Mouse (Mus musculus): ENCODE data around the gene Tsc1. TPM values are rescaled to one million over a fixed set of nuclear protein-coding genes. Genes with fewer than 3 reads are reported as not detected.

Tsc1 gene
- total RNA-seq, 2 experiments from 2014 or later: 16.5 to 19.5 TPM

DNA sequence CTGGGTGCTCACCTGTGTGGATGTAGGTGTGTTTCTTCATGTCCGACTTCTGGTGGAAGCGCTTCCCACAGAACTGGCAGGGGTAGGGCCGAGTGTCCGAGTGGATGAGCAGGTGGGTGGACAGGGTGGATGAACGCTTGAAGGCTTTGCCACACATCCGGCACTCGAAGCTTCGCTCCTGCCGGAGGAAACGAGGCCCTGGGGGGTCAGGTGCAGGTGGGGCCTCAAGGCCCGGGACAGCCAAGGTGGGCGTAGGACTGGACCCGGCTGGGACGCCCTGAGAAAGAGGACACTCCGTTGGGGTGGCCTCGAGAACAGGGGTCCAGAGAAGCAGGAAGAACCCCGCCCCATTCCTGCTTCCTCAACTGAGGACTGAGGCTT, 29.6 kb upstream of the Tsc1 start:
- DNase-seq: no peak
- intact Hi-C loops (cut with DNase I; ENCODE audit: low total_unique reads): no loop called here

DNA sequence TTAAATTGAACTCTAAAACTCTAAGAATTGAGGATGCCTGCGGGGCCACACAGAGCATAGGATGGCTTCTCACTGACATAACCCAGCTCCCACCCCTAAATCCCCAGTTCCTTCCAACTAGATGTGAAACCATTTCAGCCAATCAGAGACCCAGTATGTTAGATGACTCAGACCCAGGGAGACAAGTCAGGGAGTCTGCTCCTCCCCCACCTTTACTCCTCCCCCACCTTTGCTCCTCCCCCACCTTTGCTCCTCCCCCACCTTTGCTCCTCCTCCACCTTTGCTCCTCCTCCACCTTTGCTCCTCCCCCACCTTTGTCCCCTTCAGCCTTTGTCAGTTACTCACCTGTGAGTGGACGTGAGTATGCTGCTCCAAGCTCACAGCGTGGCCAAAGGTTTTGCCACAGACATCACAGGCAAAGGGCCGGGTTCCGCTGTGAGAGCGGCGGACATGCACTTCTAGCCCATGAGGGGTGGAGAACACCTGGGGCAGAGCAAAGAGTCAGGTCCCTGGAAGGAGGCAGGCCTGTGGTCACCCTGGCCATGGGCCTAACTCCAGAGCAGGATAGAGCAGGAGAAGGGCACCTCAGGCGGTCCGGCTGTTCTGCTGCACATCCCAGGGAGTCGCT, 28.5 kb upstream of the Tsc1 start:
- DNase-seq: no peak

DNA sequence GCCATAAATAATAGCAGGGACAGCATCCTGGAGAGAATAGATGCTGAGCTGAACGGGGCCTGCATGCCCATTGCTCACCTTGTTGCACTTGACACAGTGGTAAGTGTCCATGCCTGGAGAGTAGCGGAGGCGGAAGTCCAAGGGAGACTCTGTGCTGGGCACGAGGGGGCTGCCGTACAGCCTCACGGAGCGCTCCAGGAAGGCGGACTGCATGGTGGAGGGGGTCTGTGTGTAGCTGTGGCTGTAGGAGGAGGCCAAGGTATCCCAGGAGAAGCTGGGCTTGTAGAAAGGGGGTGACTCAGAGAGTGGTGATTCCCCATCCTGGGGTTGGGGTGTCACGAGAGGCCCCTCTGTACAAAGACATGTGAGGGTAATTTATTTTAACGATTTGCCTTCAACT, 27.4 kb upstream of the Tsc1 start:
- DNase-seq: no peak
- intact Hi-C loops (cut with DNase I; ENCODE audit: low total_unique reads): no loop called here

More for the DNA sequence above, 28.5 kb upstream of the Tsc1 start:
- intact Hi-C loops (cut with DNase I; ENCODE audit: low total_unique reads): no loop called here

DNA sequence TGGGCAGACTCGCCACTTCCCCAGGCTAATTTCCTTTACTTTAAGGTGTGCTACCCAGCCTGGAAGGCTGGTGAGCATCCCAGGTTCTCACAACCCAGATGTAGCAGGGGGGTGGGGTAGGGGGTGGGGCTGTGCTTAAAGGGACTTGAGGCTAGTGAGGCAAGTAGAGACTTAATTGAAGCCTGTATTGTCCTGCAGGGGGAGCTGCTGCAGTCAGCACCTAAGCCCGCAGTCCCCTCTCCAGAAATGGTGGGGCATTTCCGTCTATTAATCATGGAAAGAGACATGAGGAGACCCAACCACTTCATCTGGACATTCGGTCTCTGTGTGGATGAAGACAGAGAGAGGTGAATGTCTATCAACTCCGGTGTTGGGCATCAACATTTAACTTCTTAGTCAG, 24.7 kb upstream of the Tsc1 start:
- intact Hi-C loops (cut with DNase I; ENCODE audit: low total_unique reads): no loop called here
- no peak for DNase-seq

DNA sequence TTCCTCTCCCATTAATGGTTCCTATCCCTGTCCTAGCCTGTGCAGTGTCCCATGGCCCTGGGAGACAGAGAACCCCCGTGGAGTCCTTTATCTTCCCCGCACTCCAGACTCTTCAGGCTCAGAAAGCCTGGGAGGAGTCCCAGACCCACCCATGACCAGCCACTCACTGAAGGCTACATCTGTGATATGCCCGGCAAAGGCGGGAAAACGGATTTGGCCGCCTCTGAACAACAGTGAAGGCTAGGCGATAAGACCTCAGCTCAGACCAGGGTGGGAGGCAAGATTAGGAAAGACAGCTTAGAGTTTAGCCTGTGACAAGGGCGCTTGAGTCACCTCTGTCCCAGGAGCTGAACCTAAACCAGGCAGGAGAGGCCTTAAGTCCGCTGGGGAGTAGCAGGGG, 24.2 kb upstream of the Tsc1 start:
- intact Hi-C loops (cut with DNase I; ENCODE audit: low total_unique reads): no loop called here

DNA sequence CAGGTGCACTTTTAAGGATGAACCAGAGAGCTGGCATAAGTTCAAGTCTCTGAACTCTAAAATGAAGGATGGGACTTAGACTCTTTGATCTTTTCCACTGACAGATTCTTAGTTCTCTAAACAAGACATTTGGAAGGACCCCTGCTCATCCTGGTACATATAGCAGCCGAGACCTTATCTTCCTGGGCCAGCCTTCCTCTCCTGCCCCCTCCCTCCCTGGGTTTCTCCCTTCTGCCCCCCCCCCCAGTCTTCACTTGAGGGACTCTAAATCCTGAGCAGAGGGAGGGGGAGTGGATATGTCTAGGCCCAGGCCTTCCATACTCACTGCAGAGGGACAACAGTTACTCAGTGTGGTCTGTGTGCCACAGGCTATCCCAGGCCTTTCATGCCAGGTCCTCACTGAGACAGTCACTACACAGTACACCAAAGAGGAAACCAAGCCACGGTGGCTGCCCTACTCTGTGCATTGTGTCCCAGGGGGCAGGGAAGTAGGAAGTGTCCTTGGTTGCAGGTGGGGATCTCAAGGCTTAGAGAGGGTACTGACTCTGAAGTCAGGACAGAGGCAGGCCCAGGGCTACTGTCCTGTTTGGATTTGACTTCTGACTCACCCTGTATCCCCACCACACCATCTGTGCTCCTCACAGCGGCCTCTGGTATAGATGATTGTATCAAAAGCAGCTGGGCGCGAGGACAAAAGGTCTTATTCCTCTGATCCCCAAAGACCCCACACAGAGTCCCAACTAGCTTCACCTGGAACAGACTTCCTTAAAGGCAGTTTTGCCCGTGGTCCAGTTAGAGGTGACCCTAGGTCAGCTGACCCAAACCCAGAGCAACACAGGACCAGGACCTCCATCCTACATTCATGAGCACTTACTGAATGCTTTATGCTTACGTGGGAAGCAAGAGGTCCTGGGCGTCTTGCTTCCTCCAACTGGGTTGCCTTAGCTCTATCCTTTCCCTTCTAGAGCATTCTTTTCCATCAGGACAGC, 23.2 kb upstream of the Tsc1 start:
- no peak for DNase-seq
- intact Hi-C loops (cut with DNase I; ENCODE audit: low total_unique reads): no loop called here

More for the DNA sequence above, 24.2 kb upstream of the Tsc1 start:
- no peak for DNase-seq

DNA sequence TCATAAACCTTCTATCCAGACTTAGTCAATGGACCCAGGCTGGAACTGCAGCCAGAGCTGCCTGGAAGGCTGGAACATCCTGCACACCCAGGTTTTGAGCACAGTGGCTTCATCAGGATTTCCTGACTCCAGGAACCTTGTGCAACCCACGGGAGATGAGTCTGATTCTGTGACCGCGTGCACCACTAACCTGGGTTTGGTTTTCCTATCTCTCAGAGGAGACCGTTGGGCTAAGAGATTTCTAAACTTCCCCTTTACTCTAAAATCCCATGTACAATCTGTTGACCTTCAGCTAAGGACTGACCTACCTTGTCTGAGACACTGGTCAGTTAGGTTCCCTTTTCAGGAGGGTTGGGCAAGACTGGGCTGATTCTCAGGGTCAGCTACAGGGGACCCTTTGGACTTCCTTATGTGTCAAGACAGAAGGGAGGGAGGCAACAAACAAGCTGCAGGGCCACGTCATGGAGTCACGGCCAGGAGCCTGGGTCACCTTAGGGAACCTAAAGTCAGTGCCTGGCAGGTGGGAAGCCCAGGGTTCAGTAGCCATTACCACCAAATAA, 22.2 kb upstream of the Tsc1 start:
- DNase-seq: no peak
- intact Hi-C loops (cut with DNase I; ENCODE audit: low total_unique reads): no loop called here

DNA sequence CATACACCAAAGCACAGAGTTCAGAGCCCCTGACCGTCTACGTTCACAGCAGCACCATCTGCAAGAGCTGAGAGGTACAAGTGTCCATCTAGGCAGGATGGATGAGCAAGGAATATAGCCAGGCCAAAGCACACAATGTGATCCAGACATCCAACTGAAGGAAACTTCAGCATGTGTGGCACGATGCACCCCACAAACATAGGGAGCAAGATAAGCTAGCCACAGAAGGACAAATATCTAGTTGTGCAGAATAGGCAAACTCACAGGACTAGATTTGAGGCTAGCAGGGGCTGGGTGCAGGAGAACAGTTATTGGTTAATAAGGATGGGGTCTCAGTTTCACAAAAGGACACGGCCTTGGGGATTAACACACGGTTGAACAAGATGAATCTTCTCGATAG, 21.7 kb upstream of the Tsc1 start:
- intact Hi-C loops (cut with DNase I; ENCODE audit: low total_unique reads): no loop called here
- DNase-seq: no peak

DNA sequence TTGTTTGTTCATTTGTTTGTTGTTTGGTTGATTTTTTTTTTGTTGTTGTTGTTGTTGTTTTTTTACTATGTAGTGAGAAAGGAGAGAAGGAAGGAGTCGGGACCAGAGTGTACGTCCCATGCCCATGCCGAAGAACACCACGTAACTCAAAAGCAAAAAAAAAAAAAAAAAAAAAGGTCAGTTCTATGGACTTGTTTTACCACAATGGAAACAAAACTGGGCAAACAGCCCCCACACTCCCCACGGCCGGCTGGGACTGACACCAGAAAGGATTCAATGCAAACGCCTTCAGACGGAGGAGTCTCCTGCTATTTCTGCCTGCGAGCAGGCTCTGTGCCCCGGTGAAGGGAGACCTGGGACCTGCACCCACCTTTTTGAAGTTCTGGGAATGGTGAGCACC, 20.5 kb upstream of the Tsc1 start:
- DNase-seq: no peak
- intact Hi-C loops (cut with DNase I; ENCODE audit: low total_unique reads): no loop called here

DNA sequence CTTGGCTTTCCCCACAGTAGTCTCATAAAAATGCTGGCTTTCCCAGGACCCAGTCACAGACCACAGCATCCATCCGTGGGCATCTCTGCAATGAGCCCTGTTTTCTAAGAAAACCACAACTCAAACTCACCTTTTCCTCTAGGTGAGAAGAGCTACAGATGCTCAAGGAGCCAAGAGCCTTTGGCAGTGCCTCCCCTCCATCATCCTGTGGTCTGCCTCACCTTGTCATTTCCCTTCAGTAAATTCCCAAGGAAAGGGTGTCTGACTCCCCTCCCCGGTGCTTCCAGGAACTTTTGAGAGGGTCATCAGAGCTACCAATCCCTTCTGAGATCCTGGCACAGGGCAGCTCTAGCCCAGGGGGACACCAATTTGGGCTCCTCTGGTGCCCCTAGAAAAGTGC, 19.9 kb upstream of the Tsc1 start:
- intact Hi-C loops (cut with DNase I; ENCODE audit: low total_unique reads): no loop called here

DNA sequence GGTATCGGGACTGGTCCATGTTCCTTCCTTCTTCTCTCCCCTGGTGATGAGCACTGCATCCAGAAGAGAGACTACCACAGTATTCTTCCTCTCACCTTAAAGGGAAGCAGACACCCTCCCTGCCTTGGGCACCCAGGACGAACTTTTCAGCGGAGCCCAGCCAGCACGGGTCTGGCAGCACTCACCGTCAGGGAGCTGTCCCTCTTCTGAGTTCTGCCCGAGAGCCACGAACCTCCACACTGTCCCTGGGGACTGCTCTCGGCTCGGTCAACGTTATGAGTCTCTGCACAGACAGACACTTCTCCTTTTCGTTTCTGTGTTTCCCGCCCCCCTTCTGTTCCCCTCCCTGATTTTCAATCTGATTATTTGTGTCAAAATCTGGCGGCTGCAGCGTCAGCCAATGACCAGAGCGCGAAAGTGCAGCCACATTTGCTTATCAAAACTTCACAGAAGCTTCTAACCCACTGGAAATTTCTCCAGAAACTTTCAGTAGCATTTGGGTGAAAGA, 19.3 kb upstream of the Tsc1 start, which contains the start of gene Gfi1b:
Gene Gfi1b (minus strand): TSS at position 319 of the 508 bp plus-strand sequence.
- no peak for DNase-seq
- intact Hi-C loops (cut with DNase I; ENCODE audit: low total_unique reads): loop anchor here (1.0 kb wide), 1 partner anchor 27 kb away; no protein-coding TSS in a partner anchor

More for the DNA sequence above, 19.9 kb upstream of the Tsc1 start:
- DNase-seq: no peak

DNA sequence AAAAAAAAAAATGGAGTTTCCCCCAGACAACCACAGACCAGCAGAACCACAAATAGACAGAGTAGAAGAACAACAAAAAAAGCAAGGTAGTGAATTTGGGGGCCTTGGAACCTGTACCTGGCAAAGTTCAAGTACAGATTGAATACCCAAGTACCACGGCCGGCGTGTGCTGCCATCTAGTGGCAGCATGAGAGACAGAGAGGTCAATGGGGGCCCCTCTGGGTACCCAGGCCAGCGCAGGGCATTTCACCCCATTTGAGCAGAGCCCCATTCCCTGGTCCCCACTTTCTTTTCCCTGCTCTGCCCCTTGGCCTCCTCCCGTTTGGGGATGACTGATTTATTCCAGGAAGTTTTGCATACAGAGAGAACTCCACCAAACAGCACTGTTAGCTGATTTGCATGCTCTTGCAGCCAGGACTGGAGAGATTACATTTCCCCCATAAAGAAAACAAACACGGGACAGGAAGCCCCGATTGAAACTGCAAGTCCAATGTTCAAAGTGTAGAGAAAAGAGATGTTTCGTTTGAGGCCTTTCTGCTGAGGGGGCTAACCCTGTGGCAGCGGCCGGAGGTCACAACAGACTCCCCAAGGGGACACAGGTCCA, 18.4 kb upstream of the Tsc1 start:
- intact Hi-C loops (cut with DNase I; ENCODE audit: low total_unique reads): loop anchor here (1.0 kb wide), 1 partner anchor 28 kb away; no protein-coding TSS in a partner anchor
- peak; percentile 32 for DNase-seq

DNA sequence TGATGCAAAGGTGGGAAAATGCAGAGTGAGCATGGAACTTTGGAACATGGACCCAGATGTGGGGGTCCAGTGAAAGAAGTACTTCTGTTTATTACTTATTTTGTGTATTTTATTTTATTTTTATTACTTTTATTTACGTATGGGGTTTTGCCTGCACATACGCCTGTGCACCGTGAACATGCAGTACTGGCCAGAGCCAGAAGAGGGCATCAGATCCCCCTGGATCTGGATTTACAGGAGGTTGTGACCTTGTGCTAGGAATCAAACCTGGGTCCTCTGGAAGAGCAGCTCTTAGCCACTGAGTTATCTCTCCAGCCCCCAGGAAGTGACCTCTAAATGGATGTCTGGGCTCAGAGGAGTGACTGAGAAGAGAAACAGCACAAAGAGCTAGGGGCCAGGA, 16.2 kb upstream of the Tsc1 start:
- intact Hi-C loops (cut with DNase I; ENCODE audit: low total_unique reads): no loop called here
- no peak for DNase-seq

DNA sequence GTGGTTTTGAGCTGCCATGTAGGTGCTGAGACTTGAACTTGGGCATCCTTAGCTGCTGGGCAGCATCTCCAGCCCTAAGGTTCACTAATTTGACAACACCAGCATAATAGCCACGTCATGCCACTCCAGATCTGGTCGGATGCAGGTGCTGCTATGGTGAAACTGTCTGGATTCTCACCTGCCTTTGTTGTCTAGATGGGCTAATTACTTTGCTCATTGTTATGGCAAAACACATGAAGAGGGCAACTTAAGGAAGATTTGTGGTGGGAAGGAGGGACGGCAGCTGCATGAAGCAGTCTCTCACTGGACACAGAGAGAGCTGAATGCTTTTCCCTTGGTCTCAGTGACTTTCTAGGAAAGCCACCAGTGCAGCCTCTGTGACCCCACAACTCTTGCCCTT, 15.0 kb upstream of the Tsc1 start:
- intact Hi-C loops (cut with DNase I; ENCODE audit: low total_unique reads): no loop called here
- no peak for DNase-seq

DNA sequence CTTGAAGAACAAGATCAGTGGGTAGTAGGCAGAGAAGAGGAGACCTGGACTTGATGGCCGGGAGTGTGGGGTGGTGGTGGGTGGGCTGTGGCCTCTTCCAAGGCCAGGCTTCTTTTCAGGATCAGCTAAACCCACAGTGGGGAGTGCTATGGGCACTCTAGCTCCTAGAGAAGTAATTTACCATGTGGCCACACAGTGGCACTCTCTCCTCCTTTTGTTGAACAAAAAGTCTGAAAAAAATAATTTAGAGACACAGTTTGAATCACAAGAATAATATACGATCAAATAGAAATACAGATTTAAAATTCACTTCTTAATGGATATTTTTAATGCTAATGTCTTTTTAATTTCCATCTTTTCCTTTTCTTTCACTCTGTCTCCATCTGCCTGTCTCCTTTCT, 13.0 kb upstream of the Tsc1 start:
- intact Hi-C loops (cut with DNase I; ENCODE audit: low total_unique reads): no loop called here
- no peak for DNase-seq

DNA sequence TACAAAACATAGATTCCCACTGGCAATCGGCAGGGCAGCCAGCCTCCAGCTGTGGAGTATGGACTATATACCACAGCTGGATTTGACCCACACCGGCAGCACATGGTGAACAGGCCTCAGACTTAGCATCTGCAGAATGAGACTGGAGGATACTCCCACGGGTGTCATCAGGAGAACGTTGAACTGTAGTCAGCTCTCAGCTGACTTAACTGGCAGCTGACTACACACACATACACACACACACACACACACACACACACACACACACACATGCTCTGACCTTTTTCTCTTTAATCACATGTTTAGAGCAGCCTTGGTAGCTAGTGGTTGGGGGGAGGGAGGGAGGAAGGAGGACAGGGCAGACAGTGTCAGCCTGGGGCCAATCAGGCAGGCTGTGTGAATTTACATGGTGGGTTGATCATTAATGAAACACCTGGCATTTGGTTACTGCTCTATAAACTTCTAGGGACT, 11.1 kb upstream of the Tsc1 start:
- intact Hi-C loops (cut with DNase I; ENCODE audit: low total_unique reads): no loop called here
- DNase-seq: no peak

DNA sequence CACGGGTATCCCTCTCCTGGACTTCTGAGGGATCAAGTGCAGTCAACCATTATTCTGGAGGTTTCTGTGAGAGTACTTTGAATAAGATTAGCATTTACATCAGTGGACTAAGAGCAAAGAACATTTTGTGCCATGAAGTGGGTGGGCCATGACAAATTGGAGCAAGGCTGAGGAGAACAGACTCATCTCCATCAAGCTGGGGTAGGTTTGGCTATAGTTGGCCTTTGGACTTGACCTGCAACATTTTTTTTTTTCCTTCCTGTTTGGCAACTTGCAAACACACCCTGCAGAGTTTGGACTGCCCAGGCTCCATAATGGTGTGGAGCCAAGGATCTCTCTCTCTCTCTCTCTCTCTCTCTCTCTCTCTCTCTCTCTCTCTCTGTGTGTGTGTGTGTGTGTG, 8.4 kb upstream of the Tsc1 start:
- DNase-seq: no peak
- intact Hi-C loops (cut with DNase I; ENCODE audit: low total_unique reads): no loop called here

DNA sequence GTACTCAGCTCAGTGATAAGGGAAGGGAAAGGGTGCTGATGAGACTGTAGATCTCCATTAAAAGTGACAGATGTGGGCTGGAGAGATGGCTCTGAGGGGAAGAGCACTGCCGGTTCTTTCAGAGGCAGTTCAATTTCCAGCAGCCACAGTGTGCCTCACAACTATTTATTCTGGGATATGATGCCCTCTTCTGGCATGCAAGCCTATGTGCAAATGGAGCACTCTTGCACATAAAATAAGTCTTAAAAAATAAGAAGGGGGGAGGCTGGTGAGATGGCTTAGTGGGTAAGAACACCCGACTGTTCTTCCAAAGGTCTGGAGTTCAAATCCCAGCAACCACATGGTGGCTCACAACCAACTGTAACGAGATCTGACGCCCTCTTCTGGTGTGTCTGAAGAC, 7.9 kb upstream of the Tsc1 start:
- intact Hi-C loops (cut with DNase I; ENCODE audit: low total_unique reads): no loop called here

DNA sequence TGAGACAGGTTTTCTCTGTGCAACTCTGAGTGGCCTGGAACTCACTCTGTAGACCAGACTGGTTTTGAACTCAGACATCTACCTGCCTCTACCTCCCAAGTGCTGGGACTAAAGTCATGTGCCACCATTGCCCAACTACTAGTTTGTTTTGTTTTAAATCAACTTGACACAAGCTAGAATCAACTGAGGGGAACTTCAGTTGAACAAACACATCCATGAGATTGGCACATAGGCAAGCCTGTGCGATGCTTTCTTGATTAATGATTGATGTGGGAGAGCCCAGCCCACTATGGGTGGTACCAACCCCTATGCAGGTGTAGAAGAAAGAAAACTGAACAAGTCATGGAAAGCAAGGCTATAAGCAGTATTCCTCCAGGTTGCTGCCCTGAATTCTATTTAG, 5.8 kb upstream of the Tsc1 start:
- DNase-seq: no peak
- intact Hi-C loops (cut with DNase I; ENCODE audit: low total_unique reads): no loop called here

More for the DNA sequence above, 7.9 kb upstream of the Tsc1 start:
- no peak for DNase-seq
